Mouse (Mus musculus): ENCODE results near the gene Gm10645.
A peak's percentile ranks its signal among the peaks of the same experiment; 100 is the strongest.

The Gm10645 gene

GRCm38 (mm10) chr8:83169127-83169526 is 3.2 kb upstream of the Gm10645 start:
- no peak for DNase-seq (ENCODE audit: low spot score)

DNA sequence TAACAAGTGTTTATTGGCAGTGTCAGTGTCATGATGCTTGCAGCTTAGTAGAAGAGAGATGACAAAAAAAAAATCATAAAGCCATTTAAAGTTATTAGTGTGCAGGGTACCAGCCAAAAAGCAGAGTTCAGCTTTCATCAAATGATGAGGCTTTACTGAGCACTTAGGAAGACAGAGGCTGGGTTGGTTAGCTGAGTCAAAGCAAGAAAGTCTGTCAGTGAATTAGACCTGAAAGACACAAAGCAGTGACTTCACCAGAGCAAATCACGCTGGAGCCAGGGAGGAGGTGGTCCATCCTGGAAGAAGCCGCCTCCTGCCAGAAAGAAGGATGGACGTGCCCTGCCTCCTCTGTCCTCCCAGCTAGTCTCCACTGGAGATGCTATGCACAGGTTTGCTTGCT is 2.0 kb upstream of the Gm10645 start:
- no peak for DNase-seq (ENCODE audit: low spot score)

DNA sequence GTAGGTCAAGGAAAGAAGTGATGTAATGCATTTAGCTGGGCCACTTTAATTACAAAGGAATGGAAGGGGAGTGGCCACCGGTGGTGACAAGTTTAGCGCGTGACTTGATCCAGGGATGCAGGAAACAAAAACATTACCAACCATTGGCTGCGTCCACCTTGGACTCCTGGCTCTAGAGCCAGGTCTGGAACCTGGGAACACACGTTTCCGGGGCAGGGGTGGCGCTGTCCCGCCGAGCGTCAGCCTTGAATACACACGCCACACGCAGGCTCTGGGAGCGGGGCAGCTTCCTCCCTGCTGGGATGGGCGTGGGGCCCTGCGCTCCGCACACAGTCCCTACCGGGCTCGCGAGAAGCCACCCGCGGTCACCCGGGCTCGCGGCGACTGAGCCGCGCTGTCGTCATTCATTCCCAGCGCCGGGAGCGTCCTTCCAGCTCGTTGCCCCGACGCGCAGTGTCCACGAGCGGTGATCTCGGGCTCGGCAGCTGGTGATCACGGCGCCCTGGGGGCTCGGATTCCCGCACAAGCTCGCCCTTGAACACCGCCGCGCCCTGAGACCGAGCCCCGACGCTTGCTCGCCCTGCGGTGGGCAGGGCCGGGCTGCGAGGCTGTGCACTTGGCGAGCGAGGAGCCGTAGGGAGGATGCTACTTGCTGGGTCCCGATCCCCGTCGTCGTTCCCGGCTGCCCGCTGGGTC is 587 bp downstream of the Gm10645 start, which contains the start of gene Tbc1d9:
TSS of gene Tbc1d9 (plus strand) at position 118 of the 696 bp plus-strand sequence.
- peak; percentile 81 for DNase-seq (ENCODE audit: low spot score)

- DNase-seq (ENCODE audit: low spot score): no peak
Measured at GRCm38 (mm10) chr8:83160613-83161012, 5.4 kb downstream of the Gm10645 start.

DNA sequence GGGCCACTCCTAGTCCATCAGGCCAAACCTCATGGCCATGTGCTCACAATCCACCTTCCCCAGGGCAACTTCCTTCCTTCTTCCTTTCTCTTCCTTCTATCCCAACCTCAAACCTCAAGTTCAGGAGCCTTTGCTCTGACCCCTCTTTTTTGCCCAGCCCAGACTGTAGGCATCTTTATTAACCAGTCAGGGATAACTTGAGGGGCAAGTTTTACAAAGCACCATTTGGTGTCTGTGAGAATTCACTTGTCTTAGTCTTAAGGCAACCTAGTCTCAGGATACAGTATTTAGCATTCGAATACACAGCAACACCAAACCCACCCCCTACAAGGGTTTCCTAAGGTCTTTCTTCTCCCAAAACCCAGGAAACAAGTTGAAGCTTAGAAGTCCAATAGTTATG is 6.4 kb downstream of the Gm10645 start:
- no peak for DNase-seq (ENCODE audit: low spot score)

GRCm38 (mm10) chr8:83158971-83159370 is 7.0 kb downstream of the Gm10645 start:
- no peak for DNase-seq (ENCODE audit: low spot score)

- no peak for DNase-seq (ENCODE audit: low spot score)
Measured at GRCm38 (mm10) chr8:83155110-83155509, 10.9 kb downstream of the Gm10645 start.

DNA sequence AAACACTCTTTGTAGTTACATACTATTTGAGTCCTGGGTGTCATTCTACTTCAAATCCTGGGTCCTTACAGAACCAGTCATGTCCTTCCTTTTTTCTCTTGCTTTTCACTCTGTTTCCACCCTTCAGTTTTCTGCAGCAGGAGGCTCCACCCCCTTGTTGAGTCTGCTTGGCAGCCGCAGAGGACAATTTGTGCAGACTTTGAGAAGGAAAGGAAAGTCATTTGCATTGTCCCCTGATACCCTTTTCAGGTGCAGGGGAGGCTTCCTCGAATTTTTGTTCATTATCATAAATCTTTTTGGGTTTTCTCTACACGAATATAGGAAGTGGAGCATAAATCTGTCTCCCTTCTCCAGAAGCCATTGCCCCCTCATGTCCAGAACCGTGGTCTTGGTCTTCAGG is 13.5 kb downstream of the Gm10645 start:
- DNase-seq (ENCODE audit: low spot score): no peak

DNA sequence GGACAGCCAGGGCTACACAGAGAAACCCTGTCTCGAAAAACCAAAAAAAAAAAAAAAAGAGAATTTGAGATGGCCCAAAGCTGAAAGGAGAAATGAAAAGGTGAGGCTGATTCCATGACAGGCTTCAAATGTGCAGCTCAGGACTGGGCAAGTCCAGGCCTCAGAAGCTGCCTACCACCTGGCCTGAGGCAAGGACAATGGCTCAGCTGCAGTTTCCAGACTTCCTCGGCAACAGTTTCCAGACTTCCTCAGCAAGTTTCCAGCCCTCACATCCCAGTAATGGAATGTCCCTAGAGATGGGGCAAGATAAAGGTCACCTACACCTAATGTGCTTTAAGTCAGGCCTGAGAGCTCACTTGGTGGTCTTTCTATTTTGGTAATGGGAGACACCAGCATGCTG is 13.9 kb downstream of the Gm10645 start:
- no peak for DNase-seq (ENCODE audit: low spot score)

DNA sequence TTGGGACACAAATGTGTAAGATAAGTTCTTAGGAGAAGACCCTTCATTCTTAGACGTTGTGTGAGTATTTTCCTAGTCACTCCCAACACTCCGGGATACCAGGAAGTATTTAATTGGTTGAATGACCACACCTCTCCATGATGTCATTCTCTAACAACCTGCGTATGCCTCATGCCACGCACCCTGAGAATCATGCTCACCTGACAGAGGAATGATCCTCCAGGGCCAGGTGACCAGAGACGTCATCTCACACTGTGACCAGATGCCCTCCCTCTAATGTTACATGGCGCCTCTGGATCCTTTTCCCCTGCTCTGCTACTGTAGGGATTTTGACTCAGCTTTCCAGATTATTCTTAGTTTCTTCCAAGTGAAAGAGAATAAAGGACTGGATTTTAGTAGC is 16.8 kb downstream of the Gm10645 start:
- DNase-seq (ENCODE audit: low spot score): no peak

- DNase-seq (ENCODE audit: low spot score): no peak
Measured at GRCm38 (mm10) chr8:83145421-83145820, 20.5 kb downstream of the Gm10645 start.

- DNase-seq (ENCODE audit: low spot score): no peak
Measured at GRCm38 (mm10) chr8:83144601-83145000, 21.4 kb downstream of the Gm10645 start.

DNA sequence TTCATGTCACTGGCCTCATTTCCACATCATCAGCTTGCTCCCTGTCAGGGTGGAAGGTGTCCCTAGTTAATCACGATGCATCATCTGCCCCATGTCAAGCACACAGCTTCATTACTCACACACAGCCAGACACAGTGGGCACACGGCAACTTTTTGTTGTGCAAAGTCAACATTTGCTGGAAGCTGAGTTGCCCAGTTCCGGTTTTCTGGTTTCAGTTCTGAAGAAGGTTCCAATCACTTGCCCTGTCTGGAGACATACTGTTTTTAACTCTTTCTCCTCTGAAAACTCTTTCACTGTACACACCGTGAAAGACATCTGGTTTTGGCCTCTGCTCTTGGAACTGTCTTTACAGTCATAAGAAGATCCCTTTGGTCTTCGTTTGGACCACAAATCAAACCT is 24.6 kb downstream of the Gm10645 start:
- no peak for DNase-seq (ENCODE audit: low spot score)

DNA sequence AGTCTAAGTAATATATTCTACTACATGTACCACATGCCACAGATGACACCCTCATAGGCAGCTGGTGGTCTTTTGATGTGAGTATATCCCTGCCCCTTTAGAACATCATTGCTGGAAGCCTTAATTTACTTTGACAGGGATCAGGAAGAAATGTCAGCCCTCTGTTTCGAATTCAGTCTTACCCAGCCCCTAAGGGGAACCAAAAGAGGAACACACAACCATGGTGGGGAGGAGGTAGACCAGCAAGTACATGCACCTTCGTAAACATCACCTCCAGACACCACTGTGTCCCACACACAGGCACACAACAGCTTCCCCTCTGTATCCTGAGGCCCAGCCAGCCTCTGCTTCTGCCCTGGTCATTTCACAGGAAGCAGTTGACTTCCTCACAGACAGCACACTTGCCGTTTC is 25.3 kb downstream of the Gm10645 start:
- peak; percentile 16 for DNase-seq (ENCODE audit: low spot score)

- DNase-seq (ENCODE audit: low spot score): peak; percentile 18
Measured at GRCm38 (mm10) chr8:83140068-83140467, 25.9 kb downstream of the Gm10645 start.

GRCm38 (mm10) chr8:83135086-83135485 is 30.9 kb downstream of the Gm10645 start:
- DNase-seq (ENCODE audit: low spot score): no peak

Data from retina, embryonic 14.5 days (tissue).